Mouse (Mus musculus) heart, adult 2 months (tissue): ENCODE measurements at regions not wholly inside any gene's neighbourhood (a gene's known extent, or its start where the extent isn't known, plus 50 kb on each side); places are given as distances from the start of the nearest gene placed in this dataset.

ENCODE experiments used
- CTCF ChIP-seq: fragments of 200-600 bp; IDR thresholded peaks from 2 replicates; pipeline ENCODE4 v1.8.1; 2022; ENCODE audit warnings: antibody characterized with exemption, mild to moderate bottlenecking, moderate library complexity
- POLR2A ChIP-seq: fragments of 200-500 bp; IDR thresholded peaks from 2 replicates; pipeline ENCODE4 v1.6.1; 2011; ENCODE audit warnings: mild to moderate bottlenecking, low read depth, low read length, control low read depth; ENCODE audit not compliant: insufficient read depth

GRCm38 (mm10) chrX:12344805-12345555, 184.8 kb upstream of the Bcor start:
- TF ChIP-seq CTCF (no peak), POLR2A (no peak)
